Mouse (Mus musculus): ENCODE data around the gene 4931428F04Rik. TPM values are rescaled to one million over a fixed set of nuclear protein-coding genes. Genes with fewer than 3 reads are reported as not detected.

The 4931428F04Rik gene
- polyA plus RNA-seq, 1 experiment from 2014 or later = 1.5 TPM

GRCm38 (mm10) chr8:105288231-105288630, 1.4 kb downstream of the 4931428F04Rik start:
- Histone ChIP-seq H3K27ac (no peak overlapping the region), H3K79me2 (ENCODE audit: inconsistent target) (no peaks in the 10 kb centered on the region), H3K4me3 (ENCODE audit: inconsistent target) (no peak overlapping the region), H3K36me3 (ENCODE audit: inconsistent target) (no peaks in the 10 kb centered on the region)
- 88% methylated on average over 5 of the region's 5 CpGs for WGBS (ENCODE audit: missing documents)

GRCm38 (mm10) chr8:105286907-105287306, 2.8 kb downstream of the 4931428F04Rik start:
- Histone ChIP-seq H3K4me3 (ENCODE audit: inconsistent target) (no peak overlapping the region), H3K27ac (no peak overlapping the region), H3K79me2 (ENCODE audit: inconsistent target) (no peaks in the 10 kb centered on the region), H3K36me3 (ENCODE audit: inconsistent target) (no peaks in the 10 kb centered on the region)
- WGBS (ENCODE audit: missing documents) = 86% methylated on average over 4 of the region's 4 CpGs

GRCm38 (mm10) chr8:105285514-105285913, 4.2 kb downstream of the 4931428F04Rik start:
- WGBS (ENCODE audit: missing documents) = 91% methylated on average over 12 of the region's 12 CpGs
- no peaks in the 10 kb centered on the region for H3K36me3 ChIP-seq (ENCODE audit: inconsistent target)
- H3K4me3 ChIP-seq (ENCODE audit: inconsistent target) = no peak overlapping the region
- no peaks in the 10 kb centered on the region for H3K79me2 ChIP-seq (ENCODE audit: inconsistent target)
- H3K27ac ChIP-seq = no peak overlapping the region

- H3K79me2 ChIP-seq (ENCODE audit: inconsistent target) = no peaks in the 10 kb centered on the region
- WGBS (ENCODE audit: missing documents) = 64% methylated on average over 23 of the region's 23 CpGs
- no peak overlapping the region for H3K4me3 ChIP-seq (ENCODE audit: inconsistent target)
- H3K27ac ChIP-seq = no peak overlapping the region
- H3K36me3 ChIP-seq (ENCODE audit: inconsistent target) = no peaks in the 10 kb centered on the region
Measured at GRCm38 (mm10) chr8:105283074-105283473, 6.6 kb downstream of the 4931428F04Rik start.

- WGBS (ENCODE audit: missing documents) = 89% methylated on average over 4 of the region's 4 CpGs
- no peaks in the 10 kb centered on the region for H3K36me3 ChIP-seq (ENCODE audit: inconsistent target)
- no peaks in the 10 kb centered on the region for H3K79me2 ChIP-seq (ENCODE audit: inconsistent target)
- H3K27ac ChIP-seq = no peak overlapping the region
- H3K4me3 ChIP-seq (ENCODE audit: inconsistent target) = no peak overlapping the region
Measured at GRCm38 (mm10) chr8:105282239-105282638, 7.4 kb downstream of the 4931428F04Rik start.

- Histone ChIP-seq H3K36me3 (ENCODE audit: inconsistent target) (no peaks in the 10 kb centered on the region), H3K4me3 (ENCODE audit: inconsistent target) (no peak overlapping the region), H3K27ac (no peak overlapping the region), H3K79me2 (ENCODE audit: inconsistent target) (no peaks in the 10 kb centered on the region)
- 96% methylated on average over 12 of the region's 12 CpGs for whole genome bisulfite sequencing (ENCODE audit: missing documents)
Measured at GRCm38 (mm10) chr8:105281821-105282220, 7.8 kb downstream of the 4931428F04Rik start.

GRCm38 (mm10) chr8:105280567-105280966, 9.1 kb downstream of the 4931428F04Rik start:
- H3K27ac ChIP-seq = no peak overlapping the region
- no peaks in the 10 kb centered on the region for H3K79me2 ChIP-seq (ENCODE audit: inconsistent target)
- no peak overlapping the region for H3K4me3 ChIP-seq (ENCODE audit: inconsistent target)
- 71% methylated on average over 3 of the region's 3 CpGs for WGBS (ENCODE audit: missing documents)
- H3K36me3 ChIP-seq (ENCODE audit: inconsistent target) = no peaks in the 10 kb centered on the region

- Histone ChIP-seq H3K79me2 (ENCODE audit: inconsistent target) (no peaks in the 10 kb centered on the region), H3K27ac (no peak overlapping the region), H3K36me3 (ENCODE audit: inconsistent target) (no peaks in the 10 kb centered on the region), H3K4me3 (ENCODE audit: inconsistent target) (no peak overlapping the region)
- WGBS (ENCODE audit: missing documents) = 4% methylated on average over 26 of the region's 28 CpGs
Measured at GRCm38 (mm10) chr8:105278911-105279334, 10.7 kb downstream of the 4931428F04Rik start.

GRCm38 (mm10) chr8:105276292-105277120, 13.2 kb downstream of the 4931428F04Rik start:
- WGBS (ENCODE audit: missing documents) = 10% methylated on average over 30 of the region's 30 CpGs
- Histone ChIP-seq H3K79me2 (ENCODE audit: inconsistent target) (no peaks in the 10 kb centered on the region), H3K27ac (no peak overlapping the region), H3K4me3 (ENCODE audit: inconsistent target) (no peak overlapping the region), H3K36me3 (ENCODE audit: inconsistent target) (no peaks in the 10 kb centered on the region)

GRCm38 (mm10) chr8:105275840-105276239, 13.8 kb downstream of the 4931428F04Rik start, which contains the start of gene Nol3:
Nol3 (plus strand) TSS chr8:105276140.
- Histone ChIP-seq H3K4me3 (ENCODE audit: inconsistent target) (no peak within 1 kb of the TSS), H3K27ac (no peak within 1 kb of the TSS), H3K36me3 (ENCODE audit: inconsistent target) (no peaks in the 10 kb centered on the region), H3K79me2 (ENCODE audit: inconsistent target) (no peaks in the 10 kb centered on the region)
- WGBS (ENCODE audit: missing documents) = 11% methylated on average over 10 of the region's 10 CpGs

GRCm38 (mm10) chr8:105275387-105275786, 14.3 kb downstream of the 4931428F04Rik start:
- WGBS (ENCODE audit: missing documents) = 24% methylated on average over 10 of the region's 11 CpGs
- Histone ChIP-seq H3K4me3 (ENCODE audit: inconsistent target) (no peak overlapping the region), H3K36me3 (ENCODE audit: inconsistent target) (no peaks in the 10 kb centered on the region), H3K79me2 (ENCODE audit: inconsistent target) (no peaks in the 10 kb centered on the region), H3K27ac (no peak overlapping the region)

GRCm38 (mm10) chr8:105270916-105271186, 18.8 kb downstream of the 4931428F04Rik start:
- H3K79me2 ChIP-seq (ENCODE audit: inconsistent target) = no peaks in the 10 kb centered on the region
- 42% methylated on average over 11 of the region's 11 CpGs for WGBS (ENCODE audit: missing documents)
- peaks cover 10% of the 10 kb centered on the region; the same call in 1 of the 2 replicates for H3K36me3 ChIP-seq (ENCODE audit: inconsistent target)
- no peak overlapping the region for H3K27ac ChIP-seq
- H3K4me3 ChIP-seq (ENCODE audit: inconsistent target) = no peak overlapping the region

- Histone ChIP-seq H3K4me3 (ENCODE audit: inconsistent target) (peak overlapping the region; percentile 18), H3K27ac (no peak overlapping the region), H3K79me2 (ENCODE audit: inconsistent target) (no peaks in the 10 kb centered on the region), H3K36me3 (ENCODE audit: inconsistent target) (peaks cover 10% of the 10 kb centered on the region; the same call in 1 of the 2 replicates)
- 26% methylated on average over 38 of the region's 39 CpGs for WGBS (ENCODE audit: missing documents)
Measured at GRCm38 (mm10) chr8:105270101-105270915, 19.4 kb downstream of the 4931428F04Rik start.

GRCm38 (mm10) chr8:105269461-105269947, 20.2 kb downstream of the 4931428F04Rik start, which contains the start of gene Hsf4:
Hsf4 (plus strand) TSS chr8:105269801.
- WGBS (ENCODE audit: missing documents) = 3% methylated on average over 39 of the region's 42 CpGs
- H3K36me3 ChIP-seq (ENCODE audit: inconsistent target) = peaks cover 10% of the 10 kb centered on the region; the same call in 1 of the 2 replicates
- no peak within 1 kb of the TSS for H3K27ac ChIP-seq
- H3K79me2 ChIP-seq (ENCODE audit: inconsistent target) = no peaks in the 10 kb centered on the region
- H3K4me3 ChIP-seq (ENCODE audit: inconsistent target) = peak within 1 kb of the TSS; percentile 18

GRCm38 (mm10) chr8:105269075-105269458, 20.6 kb downstream of the 4931428F04Rik start:
- Histone ChIP-seq H3K79me2 (ENCODE audit: inconsistent target) (peaks cover 2% of the 10 kb centered on the region; the same call in 1 of the 2 replicates), H3K4me3 (ENCODE audit: inconsistent target) (no peak overlapping the region; the same call in 1 of the 2 replicates), H3K36me3 (ENCODE audit: inconsistent target) (peaks cover 10% of the 10 kb centered on the region; the same call in 1 of the 2 replicates), H3K27ac (no peak overlapping the region)
- 34% methylated on average over 10 of the region's 10 CpGs for WGBS (ENCODE audit: missing documents)
